Mouse (Mus musculus): ENCODE measurements at regions not wholly inside any gene's neighbourhood (a gene's known extent, or its start where the extent isn't known, plus 50 kb on each side); places are given as distances from the start of the nearest gene placed in this dataset.
"Not testable (repeated sequence)": the region's sequence is repeated elsewhere in the genome, so short reads cannot be mapped to it uniquely, and the experiment has no call there.

GRCm38 (mm10) chr12:71522451-71522850 is 212.8 kb downstream of the Dact1 start:
- Histone ChIP-seq H3K4me3 (no peak overlapping the region), H3K27me3 (replicated peaks) (no peaks in the 10 kb centered on the region; the same call in 1 of the 2 replicates), H3K36me3 (no peaks in the 10 kb centered on the region), H3K9me3 (replicated peaks) (no peaks in the 10 kb centered on the region), H3K9ac (no peak overlapping the region), H3K4me2 (no peak overlapping the region), H3K4me1 (no peaks in the 10 kb centered on the region), H3K27ac (no peak overlapping the region)
- ATAC-seq, result no peak
- 59% methylated on average over 5 of the region's 5 CpGs for WGBS (ENCODE audit: insufficient replicate concordance)

DNA sequence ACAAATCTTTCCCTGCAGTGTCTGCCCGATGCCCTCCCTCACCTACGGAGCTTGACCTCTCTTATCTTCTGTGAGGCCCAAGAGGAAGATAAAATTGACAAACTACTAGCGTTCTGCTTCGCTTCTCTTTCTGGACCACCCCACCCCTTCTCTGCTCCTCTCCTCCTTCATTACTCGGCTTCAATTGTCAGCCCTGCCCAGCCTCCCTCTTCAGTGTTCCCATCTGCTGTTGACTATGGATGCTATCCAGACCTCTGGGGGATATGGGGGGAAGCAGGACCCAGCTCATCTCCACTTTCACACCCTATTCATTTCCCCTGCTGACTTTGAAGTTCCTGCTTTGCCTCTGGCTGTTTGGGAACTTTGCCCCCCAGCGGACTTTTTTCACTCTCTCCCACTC is 214.5 kb downstream of the Dact1 start:
- no peak for ATAC-seq
- H3K4me3 ChIP-seq, result no peak overlapping the region
- no peak overlapping the region for H3K27ac ChIP-seq
- H3K4me2 ChIP-seq, result no peak overlapping the region
- WGBS (ENCODE audit: insufficient replicate concordance), result 16% methylated on average over 6 of the region's 6 CpGs
- no peak overlapping the region for H3K9ac ChIP-seq
- no peaks in the 10 kb centered on the region for H3K4me1 ChIP-seq
- no peaks in the 10 kb centered on the region for H3K9me3 ChIP-seq (replicated peaks)
- H3K36me3 ChIP-seq, result no peaks in the 10 kb centered on the region
- no peaks in the 10 kb centered on the region; the same call in 1 of the 2 replicates for H3K27me3 ChIP-seq (replicated peaks)

DNA sequence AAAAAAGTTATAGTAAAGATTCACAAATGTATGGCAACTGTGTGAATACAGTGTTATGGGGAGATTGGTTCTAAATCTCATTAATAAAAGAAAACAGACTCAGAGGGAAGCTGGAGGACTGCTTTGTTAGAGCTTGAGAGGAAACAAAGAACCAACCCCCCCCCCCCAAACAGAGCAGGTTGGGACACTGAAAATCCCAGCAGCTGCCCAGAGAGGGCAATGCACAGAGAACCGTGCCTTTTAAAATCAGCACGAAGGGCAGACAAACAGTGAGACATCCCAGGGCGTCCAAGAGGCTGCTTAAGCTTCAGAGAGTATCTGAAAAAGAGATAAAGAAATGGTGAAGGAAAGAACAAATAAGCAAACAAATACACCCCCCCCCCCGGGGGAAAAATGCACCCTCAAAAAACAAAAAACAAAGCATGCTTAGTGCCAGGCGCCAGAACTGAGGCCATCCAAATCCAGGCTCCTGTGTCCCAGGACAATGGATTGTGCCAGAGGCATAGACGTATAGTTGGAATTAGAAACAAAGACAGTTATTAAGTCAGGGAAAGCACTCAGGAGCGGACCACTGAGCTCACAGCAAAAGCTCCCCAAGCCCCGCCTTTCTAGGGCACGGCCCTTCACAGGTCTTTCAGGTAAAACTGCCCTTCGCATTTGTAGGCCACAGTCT is 215.7 kb downstream of the Dact1 start:
- Histone ChIP-seq H3K27ac (no peak overlapping the region), H3K27me3 (replicated peaks) (no peaks in the 10 kb centered on the region; the same call in 1 of the 2 replicates), H3K4me1 (no peaks in the 10 kb centered on the region), H3K4me3 (no peak overlapping the region), H3K4me2 (no peak overlapping the region), H3K9ac (no peak overlapping the region), H3K9me3 (replicated peaks) (no peaks in the 10 kb centered on the region), H3K36me3 (no peaks in the 10 kb centered on the region)
- WGBS (ENCODE audit: insufficient replicate concordance), result 50% methylated on average over 10 of the region's 10 CpGs
- no peak for ATAC-seq

DNA sequence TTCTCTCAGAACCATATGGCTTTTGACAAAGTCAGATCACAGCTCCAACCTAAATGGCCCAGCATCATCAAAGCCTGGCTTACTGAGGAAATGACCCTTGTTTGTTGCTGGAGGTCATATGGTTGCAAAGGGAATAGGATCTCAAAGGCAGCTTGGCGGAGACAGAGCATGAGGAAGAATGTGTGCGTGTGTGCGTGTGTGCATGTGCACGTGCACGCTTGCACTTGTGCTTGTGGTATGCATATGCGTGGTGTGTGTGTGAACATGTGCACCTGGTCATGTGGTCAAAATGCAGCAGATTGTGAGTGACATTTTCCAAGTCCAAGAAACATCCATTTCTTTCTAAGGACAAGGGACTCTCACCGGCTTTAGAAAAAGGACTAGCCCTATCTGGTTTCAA is 216.9 kb downstream of the Dact1 start:
- Histone ChIP-seq H3K4me2 (no peak overlapping the region), H3K9ac (no peak overlapping the region), H3K27me3 (replicated peaks) (no peaks in the 10 kb centered on the region; the same call in 1 of the 2 replicates), H3K4me3 (no peak overlapping the region), H3K27ac (no peak overlapping the region), H3K36me3 (no peaks in the 10 kb centered on the region), H3K4me1 (no peaks in the 10 kb centered on the region), H3K9me3 (replicated peaks) (no peaks in the 10 kb centered on the region)
- 77% methylated on average over 7 of the region's 7 CpGs for WGBS (ENCODE audit: insufficient replicate concordance)
- ATAC-seq, result no peak

GRCm38 (mm10) chr12:71532161-71532560 is 222.5 kb downstream of the Dact1 start:
- WGBS (ENCODE audit: insufficient replicate concordance), result 50% methylated on average over 3 of the region's 3 CpGs
- no peaks in the 10 kb centered on the region for H3K9me3 ChIP-seq (replicated peaks)
- no peaks in the 10 kb centered on the region for H3K4me1 ChIP-seq
- no peak for ATAC-seq
- no peak overlapping the region for H3K4me3 ChIP-seq
- no peaks in the 10 kb centered on the region for H3K36me3 ChIP-seq
- no peak overlapping the region for H3K4me2 ChIP-seq
- no peaks in the 10 kb centered on the region for H3K27me3 ChIP-seq (replicated peaks)
- no peak overlapping the region for H3K9ac ChIP-seq
- H3K27ac ChIP-seq, result no peak overlapping the region

DNA sequence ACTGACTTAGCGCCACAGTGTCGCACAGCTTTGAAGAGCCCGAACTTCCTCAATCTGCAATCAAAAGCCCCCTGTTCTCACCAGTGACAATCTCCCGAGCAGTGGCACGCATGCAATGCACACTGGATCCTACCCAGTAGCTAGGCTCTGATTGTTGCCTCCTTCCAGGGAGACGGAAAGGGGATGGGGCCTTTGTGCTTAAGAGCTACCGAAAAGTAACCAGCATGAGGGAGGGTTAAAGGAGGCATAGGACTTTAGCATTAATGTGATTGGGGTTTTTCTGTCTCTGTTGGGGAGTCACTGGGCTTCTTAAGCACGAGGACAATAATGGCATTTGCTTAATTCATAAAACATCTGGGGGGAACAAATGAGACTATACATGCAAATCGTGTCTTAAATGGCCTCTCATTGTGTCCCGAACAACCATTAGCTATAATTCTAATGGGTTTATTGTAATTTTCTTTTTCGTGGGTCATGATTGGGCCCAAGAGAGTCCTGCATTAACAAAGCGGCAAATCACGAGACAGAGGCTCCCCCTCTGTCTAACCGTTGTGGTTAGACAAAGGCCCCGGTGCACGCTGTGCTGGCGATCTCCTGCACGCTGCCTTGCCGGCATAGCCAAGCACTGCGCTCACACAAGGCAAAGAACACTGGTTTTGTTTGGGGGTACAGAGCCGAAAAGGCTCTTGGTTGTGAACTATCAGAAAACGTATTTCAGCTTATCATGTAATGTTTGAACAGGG is 223.2 kb downstream of the Dact1 start:
- no peak overlapping the region for H3K27ac ChIP-seq
- no peak for ATAC-seq

GRCm38 (mm10) chr12:71533701-71534100 is 224.0 kb downstream of the Dact1 start:
- no peak overlapping the region for H3K4me3 ChIP-seq
- H3K4me1 ChIP-seq, result no peaks in the 10 kb centered on the region
- H3K9me3 ChIP-seq (replicated peaks), result no peaks in the 10 kb centered on the region
- ATAC-seq, result no peak
- no peaks in the 10 kb centered on the region for H3K36me3 ChIP-seq
- no peak overlapping the region for H3K27ac ChIP-seq
- 73% methylated on average over 9 of the region's 9 CpGs for WGBS (ENCODE audit: insufficient replicate concordance)
- H3K4me2 ChIP-seq, result no peak overlapping the region
- no peak overlapping the region for H3K9ac ChIP-seq
- no peaks in the 10 kb centered on the region for H3K27me3 ChIP-seq (replicated peaks)

More for the DNA sequence above, 223.2 kb downstream of the Dact1 start:
- WGBS (ENCODE audit: insufficient replicate concordance), result 67% methylated on average over 22 of the region's 22 CpGs
- Histone ChIP-seq H3K36me3 (no peaks in the 10 kb centered on the region), H3K4me3 (no peak overlapping the region), H3K4me2 (no peak overlapping the region), H3K4me1 (no peaks in the 10 kb centered on the region), H3K27me3 (replicated peaks) (no peaks in the 10 kb centered on the region), H3K9ac (no peak overlapping the region), H3K9me3 (replicated peaks) (no peaks in the 10 kb centered on the region)

- Histone ChIP-seq H3K9me3 (replicated peaks) (no peaks in the 10 kb centered on the region), H3K36me3 (no peaks in the 10 kb centered on the region), H3K4me3 (no peak overlapping the region), H3K27ac (no peak overlapping the region), H3K27me3 (replicated peaks) (no peaks in the 10 kb centered on the region), H3K4me2 (no peak overlapping the region), H3K4me1 (no peaks in the 10 kb centered on the region), H3K9ac (no peak overlapping the region)
- 58% methylated on average over 4 of the region's 4 CpGs for WGBS (ENCODE audit: insufficient replicate concordance)
- ATAC-seq, result no peak
Observed at GRCm38 (mm10) chr12:71534199-71534598, 224.5 kb downstream of the Dact1 start.

DNA sequence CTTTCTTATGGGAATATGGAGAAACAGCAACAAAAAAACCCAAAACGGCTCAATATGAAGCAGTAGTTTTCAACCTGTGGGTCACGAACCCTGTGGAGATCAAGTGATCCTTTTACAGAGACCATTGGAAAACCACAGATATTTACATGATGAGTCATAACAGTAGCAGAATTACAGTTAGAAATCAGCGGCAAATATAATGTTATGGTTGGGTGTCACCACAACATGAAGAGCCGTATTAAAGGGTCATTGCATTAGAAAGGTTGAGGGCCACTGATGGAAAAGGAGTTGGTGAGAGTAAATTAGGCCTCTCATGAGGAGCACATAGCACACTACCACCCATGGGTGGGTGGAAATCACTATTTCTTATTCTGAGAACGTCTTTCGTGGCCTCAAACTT is 225.6 kb downstream of the Dact1 start:
- H3K9me3 ChIP-seq (replicated peaks), result no peaks in the 10 kb centered on the region
- no peaks in the 10 kb centered on the region for H3K27me3 ChIP-seq (replicated peaks)
- H3K27ac ChIP-seq, result no peak overlapping the region
- no peak for ATAC-seq
- H3K36me3 ChIP-seq, result no peaks in the 10 kb centered on the region
- 79% methylated on average over 6 of the region's 6 CpGs for WGBS (ENCODE audit: insufficient replicate concordance)
- H3K4me2 ChIP-seq, result no peak overlapping the region
- no peaks in the 10 kb centered on the region for H3K4me1 ChIP-seq
- H3K9ac ChIP-seq, result no peak overlapping the region
- H3K4me3 ChIP-seq, result no peak overlapping the region

GRCm38 (mm10) chr12:71535831-71536230 is 226.1 kb downstream of the Dact1 start:
- not testable (repeated sequence) for H3K9ac ChIP-seq; ATAC-seq; H3K4me2 ChIP-seq; H3K4me1 ChIP-seq; H3K27me3 ChIP-seq (replicated peaks); H3K27ac ChIP-seq; H3K4me3 ChIP-seq; H3K9me3 ChIP-seq (replicated peaks); H3K36me3 ChIP-seq
- 66% methylated on average over 3 of the region's 3 CpGs for WGBS (ENCODE audit: insufficient replicate concordance)

- H3K4me1 ChIP-seq, result no peaks in the 10 kb centered on the region
- H3K36me3 ChIP-seq, result no peaks in the 10 kb centered on the region
- H3K4me2 ChIP-seq, result no peak overlapping the region
- no peaks in the 10 kb centered on the region for H3K9me3 ChIP-seq (replicated peaks)
- 65% methylated on average over 7 of the region's 7 CpGs for WGBS (ENCODE audit: insufficient replicate concordance)
- H3K27ac ChIP-seq, result no peak overlapping the region
- H3K27me3 ChIP-seq (replicated peaks), result no peaks in the 10 kb centered on the region
- ATAC-seq, result no peak
- H3K4me3 ChIP-seq, result no peak overlapping the region
- H3K9ac ChIP-seq, result no peak overlapping the region
Observed at GRCm38 (mm10) chr12:71538691-71539090, 229.0 kb downstream of the Dact1 start.

DNA sequence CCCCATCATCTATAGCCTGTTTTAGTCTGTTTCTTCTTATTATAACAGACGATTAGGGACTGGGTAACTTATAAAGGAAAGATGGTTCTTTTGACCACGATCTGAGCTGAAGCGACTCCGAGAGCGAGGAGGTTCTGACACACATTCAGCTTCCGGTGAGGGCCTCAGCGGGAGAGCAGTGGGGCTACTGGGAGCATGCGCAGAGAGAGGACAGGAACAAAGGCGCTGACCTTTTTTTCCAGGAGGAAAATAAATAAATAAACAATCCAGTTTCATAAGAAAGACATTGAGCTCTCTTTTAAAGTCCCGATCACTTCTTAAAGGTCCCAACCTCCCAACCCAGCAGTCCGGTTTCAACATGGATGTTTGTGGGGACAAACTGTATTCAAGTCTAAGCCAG is 230.6 kb downstream of the Dact1 start:
- no peaks in the 10 kb centered on the region for H3K27me3 ChIP-seq (replicated peaks)
- H3K9ac ChIP-seq, result no peak overlapping the region
- H3K4me3 ChIP-seq, result no peak overlapping the region
- WGBS (ENCODE audit: insufficient replicate concordance), result 79% methylated on average over 11 of the region's 11 CpGs
- no peak for ATAC-seq
- no peak overlapping the region for H3K4me2 ChIP-seq
- no peaks in the 10 kb centered on the region for H3K9me3 ChIP-seq (replicated peaks)
- H3K36me3 ChIP-seq, result no peaks in the 10 kb centered on the region
- no peak overlapping the region for H3K27ac ChIP-seq
- H3K4me1 ChIP-seq, result no peaks in the 10 kb centered on the region
